Mouse (Mus musculus) cortical plate, adult 2 months (tissue): ENCODE measurements around the gene Xpot.

Experiments
- CTCF ChIP-seq: fragments of 200-500 bp; IDR thresholded peaks from 2 replicates; pipeline ENCODE4 v1.5.1; 2011; ENCODE audit warnings: mild to moderate bottlenecking, control low read depth, low read length; ENCODE audit not compliant: insufficient read depth; ENCODE audit errors: extremely low read depth
- POLR2A ChIP-seq: fragments of 200-500 bp; IDR thresholded peaks from 2 replicates; pipeline ENCODE4 v1.6.1; 2011; ENCODE audit warnings: mild to moderate bottlenecking, low read length, control low read depth; ENCODE audit not compliant: insufficient read depth; ENCODE audit errors: extremely low read depth

DNA sequence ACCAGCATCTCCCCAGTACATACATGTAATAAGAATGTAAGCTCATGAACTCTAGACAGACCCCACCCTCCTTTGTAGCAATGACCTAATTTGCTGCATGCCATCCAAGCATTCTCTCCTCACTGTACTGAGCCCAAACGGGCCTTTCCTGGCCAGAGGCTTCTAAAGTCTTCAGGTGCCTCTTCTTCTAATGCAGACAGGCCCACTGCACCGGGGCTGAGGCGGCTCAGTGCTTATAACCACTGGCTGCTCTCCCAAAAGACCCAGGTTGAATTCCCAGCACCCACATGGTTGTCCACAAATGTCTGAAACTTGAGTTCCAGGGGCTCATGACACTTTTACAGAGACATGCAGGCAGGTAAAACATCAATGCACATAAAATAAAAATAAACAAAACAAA lies 55.1 kb downstream of the Xpot start:
- no peak for TF ChIP-seq CTCF
- TF ChIP-seq POLR2A, result no peak
